Mouse (Mus musculus): ENCODE data around the gene Rrp12.
A peak's percentile ranks its signal among the peaks of the same experiment; 100 is the strongest.
"Not testable (repeated sequence)": the region's sequence is repeated elsewhere in the genome, so short reads cannot be mapped to it uniquely, and the experiment has no call there.

The Rrp12 gene

DNA sequence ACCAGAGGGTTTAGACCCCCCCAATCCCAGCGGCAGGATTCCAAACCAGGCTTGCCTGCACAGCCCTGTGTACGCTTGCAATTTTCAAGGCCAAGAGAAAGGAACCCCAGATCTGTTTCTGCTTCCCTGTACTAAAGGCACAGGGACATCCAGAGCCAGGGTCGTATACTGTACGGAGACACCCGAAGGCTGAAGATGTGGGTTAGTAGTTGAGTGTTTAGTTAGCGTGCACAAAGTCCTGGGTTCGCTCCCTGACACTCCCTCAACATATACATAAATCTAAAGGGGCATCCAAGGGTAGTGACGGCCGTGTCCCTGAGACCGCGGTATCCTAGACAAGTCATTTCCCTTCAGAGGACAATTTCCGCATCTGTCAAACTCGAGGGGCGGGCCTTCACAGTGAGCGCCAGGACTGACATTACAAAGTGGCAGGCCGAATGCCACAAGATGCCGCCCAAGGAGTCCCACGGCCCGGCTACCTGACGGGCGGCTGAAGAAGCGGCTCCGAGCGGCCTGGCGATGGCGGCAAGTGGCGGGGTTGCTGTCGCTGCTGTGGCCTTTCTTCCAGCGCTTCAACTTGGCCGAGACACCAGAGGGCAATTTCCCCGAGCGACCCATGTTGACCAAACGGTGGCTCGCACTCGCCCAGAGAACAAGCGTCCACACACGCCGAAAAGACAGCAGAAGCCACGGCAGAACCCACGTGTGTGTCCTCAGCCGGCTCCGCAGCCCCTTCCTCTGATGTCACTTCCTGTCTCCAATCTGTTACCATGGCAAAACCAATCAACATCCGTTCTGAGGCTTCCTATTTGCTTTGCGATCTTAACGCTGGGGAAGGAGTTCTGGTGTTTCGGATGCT, at the start of gene Rrp12:
Gene Rrp12, minus strand, starts transcription at position 714 of the 859 bp plus-strand sequence.
- peak; percentile 82 to 84 for DNase-seq (ENCODE audit: low spot score in 2 of 2)

GRCm38 (mm10) chr19:41943841-41944240, 47.9 kb upstream of the Rrp12 start:
- DNase-seq (ENCODE audit: low spot score in 2 of 2): no peak

DNA sequence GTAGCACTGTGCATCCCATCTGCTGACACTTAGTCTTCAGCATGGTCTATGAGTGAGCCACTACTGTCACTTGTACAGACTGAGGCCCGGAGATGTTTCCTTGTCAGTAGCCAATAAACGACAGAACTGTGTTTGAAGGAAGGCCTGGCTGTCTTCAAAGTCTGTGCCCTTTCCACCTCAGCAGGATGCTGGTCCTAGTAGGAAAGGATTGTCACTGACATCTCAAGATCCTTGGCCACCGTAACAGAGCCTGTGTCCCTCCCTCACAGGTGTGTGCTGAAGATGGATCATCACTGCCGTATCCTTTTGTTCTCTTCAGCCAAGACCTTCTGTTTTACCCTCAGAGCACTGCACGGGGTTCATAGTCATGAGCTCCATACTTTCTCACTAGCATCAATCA, 42.6 kb upstream of the Rrp12 start:
- DNase-seq (ENCODE audit: low spot score in 2 of 2): no peak

GRCm38 (mm10) chr19:41935921-41936320, 39.9 kb upstream of the Rrp12 start:
- no peak for DNase-seq (ENCODE audit: low spot score in 2 of 2)

DNA sequence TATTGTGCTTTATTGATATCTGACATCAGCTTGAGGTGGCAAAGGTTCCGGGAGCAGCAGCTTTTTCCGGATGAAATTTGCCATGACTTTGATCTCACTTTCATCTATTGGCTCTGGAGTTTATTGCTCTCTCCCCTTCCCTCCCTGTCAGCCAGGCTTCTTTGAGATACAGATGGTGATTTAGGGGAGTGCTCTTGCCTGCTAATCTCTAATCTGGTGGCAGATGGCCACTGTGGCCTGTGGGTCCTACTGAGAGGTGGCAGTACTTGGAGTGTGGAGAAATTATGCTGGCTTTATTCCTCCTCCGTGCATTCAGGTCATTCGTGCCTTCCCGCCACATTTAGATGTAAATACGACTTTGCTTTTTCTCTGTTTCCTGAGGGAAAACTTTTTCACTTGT, 38.2 kb upstream of the Rrp12 start:
- no peak for DNase-seq (ENCODE audit: low spot score in 2 of 2)

GRCm38 (mm10) chr19:41933179-41934086, 37.5 kb upstream of the Rrp12 start, which contains the start of the genes Exosc1 and Zdhhc16:
Gene Exosc1, minus strand, starts transcription at chr19:41933423.
Gene Zdhhc16, plus strand, starts transcription at chr19:41933480.
- peak; percentile 98 for DNase-seq (ENCODE audit: low spot score in 2 of 2)

DNA sequence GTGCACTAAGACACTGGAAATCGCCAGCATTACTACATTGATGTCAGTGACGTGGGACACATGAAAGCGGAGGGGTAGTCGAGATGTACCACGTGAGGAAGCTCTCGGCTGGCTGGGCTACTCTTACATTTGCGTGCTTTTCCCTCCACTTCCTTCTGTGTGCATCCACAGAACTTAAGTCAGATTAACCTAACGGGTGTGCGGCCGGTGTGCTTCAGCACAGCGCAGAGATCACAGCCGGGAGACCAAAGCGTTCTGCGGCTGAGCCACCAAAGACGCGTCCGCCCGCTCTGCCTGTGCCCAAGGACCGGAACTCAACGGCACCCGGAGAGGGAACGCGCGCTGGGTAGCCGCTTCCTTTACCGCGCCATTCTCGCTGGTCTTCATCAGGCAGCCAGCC, 36.7 kb upstream of the Rrp12 start:
- peak in 1 of 2 experiments; percentile 51 for DNase-seq (ENCODE audit: low spot score in 2 of 2)

DNA sequence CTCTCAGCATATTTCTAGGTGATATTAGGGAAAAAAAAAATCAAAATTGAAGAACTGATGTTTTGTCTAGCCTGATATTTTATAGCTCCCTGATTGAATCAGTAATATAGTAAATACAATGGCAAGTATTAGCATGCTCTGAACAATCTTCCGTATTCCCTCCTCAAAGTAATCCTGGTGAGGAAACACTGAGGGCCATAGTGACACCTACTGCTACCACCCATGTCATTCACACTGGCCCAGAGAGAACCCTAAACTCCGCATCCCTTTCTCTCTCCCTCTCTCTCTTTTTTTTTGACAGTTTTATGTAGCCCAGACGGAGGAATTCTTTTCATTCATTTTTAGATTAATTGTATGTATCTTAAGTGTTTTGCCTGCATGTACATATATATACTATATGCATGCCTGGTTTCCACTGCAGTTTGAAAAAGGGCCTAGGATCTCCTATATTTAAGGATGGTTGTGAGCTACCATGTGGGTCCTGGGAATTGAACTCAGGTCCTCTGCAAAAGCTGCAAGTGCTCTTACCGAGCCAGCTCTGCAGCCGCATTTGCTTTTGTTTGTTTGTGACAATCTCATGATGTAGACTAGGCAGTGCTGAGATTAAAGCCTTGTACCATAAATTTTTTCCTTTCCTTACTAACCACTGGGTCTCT, 24.6 kb upstream of the Rrp12 start:
- no peak for DNase-seq (ENCODE audit: low spot score in 2 of 2)

GRCm38 (mm10) chr19:41919471-41919870, 23.5 kb upstream of the Rrp12 start:
- DNase-seq (ENCODE audit: low spot score in 2 of 2): no peak

- peak; percentile 35 to 53 for DNase-seq (ENCODE audit: low spot score in 2 of 2)
Observed at GRCm38 (mm10) chr19:41916853-41917252, 20.9 kb upstream of the Rrp12 start.

GRCm38 (mm10) chr19:41915294-41915693, 19.3 kb upstream of the Rrp12 start:
- DNase-seq (ENCODE audit: low spot score in 2 of 2): no peak

DNA sequence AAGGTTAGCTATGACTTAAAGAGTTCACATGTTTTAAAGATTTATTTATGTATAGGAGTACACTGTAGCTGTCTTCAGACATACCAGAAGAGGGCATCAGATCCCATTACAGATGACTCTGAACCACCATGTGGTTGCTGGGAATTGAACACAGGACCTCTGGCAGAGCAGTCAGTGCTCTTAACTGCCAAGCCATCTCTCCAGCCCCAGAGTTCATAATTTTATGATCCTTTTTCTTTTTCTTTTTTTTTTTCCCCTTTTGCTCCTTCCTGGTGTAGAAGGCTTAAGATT, 18.6 kb upstream of the Rrp12 start:
- not testable (repeated sequence) for DNase-seq (ENCODE audit: low spot score in 2 of 2)

- DNase-seq (ENCODE audit: low spot score in 2 of 2): no peak
Observed at GRCm38 (mm10) chr19:41913774-41914591, 18.0 kb upstream of the Rrp12 start.

GRCm38 (mm10) chr19:41912121-41913080, 16.4 kb upstream of the Rrp12 start:
- DNase-seq (ENCODE audit: low spot score in 2 of 2): peak; percentile 27 to 48

GRCm38 (mm10) chr19:41911178-41912073, 15.5 kb upstream of the Rrp12 start, which contains the start of gene Pgam1:
Gene Pgam1, plus strand, starts transcription at chr19:41911923.
- DNase-seq (ENCODE audit: low spot score in 2 of 2): peak; percentile 94 to 97

GRCm38 (mm10) chr19:41910396-41910795, 14.4 kb upstream of the Rrp12 start:
- no peak for DNase-seq (ENCODE audit: low spot score in 2 of 2)

DNA sequence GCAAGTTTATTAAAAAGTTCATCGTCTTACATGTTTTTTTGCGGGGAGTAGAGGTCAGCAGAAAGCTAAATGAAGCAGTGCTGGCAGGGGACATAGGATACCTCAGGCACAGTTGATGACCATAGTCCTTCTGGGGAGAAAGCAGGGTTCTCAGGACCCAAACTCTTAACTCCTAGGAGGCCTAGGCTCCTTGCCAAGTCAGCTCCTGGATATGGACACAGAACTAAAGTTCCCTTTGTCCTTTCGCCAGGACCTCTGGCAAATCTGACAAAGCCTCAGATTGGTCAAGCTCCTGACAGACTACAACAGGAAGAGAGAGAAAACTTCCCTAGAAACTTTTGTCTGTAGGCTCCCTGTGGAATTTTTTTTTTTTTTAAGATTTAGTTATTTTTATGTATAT, 12.8 kb upstream of the Rrp12 start:
- no peak for DNase-seq (ENCODE audit: low spot score in 2 of 2)

DNA sequence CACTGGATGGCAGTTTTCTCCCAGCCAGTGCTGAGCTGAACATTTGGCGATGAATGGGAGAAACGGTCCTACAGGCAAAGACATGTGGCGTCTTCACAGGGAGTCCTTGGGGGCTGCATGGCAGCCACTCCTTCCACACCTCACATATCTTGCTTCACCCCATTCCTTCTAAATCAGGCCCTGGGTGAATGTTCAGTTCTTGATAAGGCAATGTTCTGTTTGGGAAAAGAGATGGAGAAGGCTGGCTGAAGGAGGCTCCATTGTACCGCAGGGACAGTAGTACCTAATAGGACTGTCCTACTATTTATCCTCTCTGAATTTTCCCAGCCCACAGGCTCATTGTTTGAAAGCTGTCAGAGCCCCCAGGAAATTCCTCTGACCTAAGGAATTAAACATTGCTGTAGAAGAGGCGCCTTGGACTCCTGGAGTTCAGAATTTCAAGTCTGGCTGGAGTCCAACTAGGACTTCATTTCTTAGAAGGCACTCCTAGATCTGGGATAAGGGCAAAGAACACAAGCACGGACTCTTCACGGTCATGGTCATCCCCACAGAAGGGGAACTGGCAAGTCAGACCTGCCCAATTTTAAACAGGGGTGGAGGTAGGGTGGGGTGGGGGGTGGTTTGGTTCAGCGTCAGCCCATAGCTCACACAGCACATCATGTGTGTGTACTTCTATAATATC, 11.2 kb upstream of the Rrp12 start:
- no peak for DNase-seq (ENCODE audit: low spot score in 2 of 2)

Data from natural killer cell, adult 2 months (primary cell).